Mouse (Mus musculus) forebrain, embryonic 15.5 days (tissue): ENCODE data around the gene Hsp90ab1. TPM values are rescaled to one million over a fixed set of nuclear protein-coding genes. Genes with fewer than 3 reads are reported as not detected.

Source experiments
- ATAC-seq: fragments of 200-750 bp; cut with Nextera tagmentation; replicated peaks from 2 replicates; pipeline ENCODE4 v1.8.0; 2017; ENCODE audit warnings: mild to moderate bottlenecking, moderate TSS enrichment, moderate library complexity
- H3K27ac ChIP-seq: fragments of 300-500 bp; sonication (generic); replicated peaks from 2 replicates; pipeline ENCODE4 v1.5.1; 2015; ENCODE audit warnings: mild to moderate bottlenecking, inconsistent platforms
- H3K27me3 ChIP-seq: fragments of 300-500 bp; sonication (generic); 2 replicates; pipeline ENCODE4 v1.6.1; 2015; ENCODE audit warnings: inconsistent platforms
- H3K36me3 ChIP-seq: fragments of 300-500 bp; sonication (generic); 2 replicates; pipeline ENCODE4 v1.6.1; 2015; ENCODE audit warnings: mild to moderate bottlenecking, inconsistent platforms
- H3K4me1 ChIP-seq: fragments of 300-500 bp; sonication (generic); 2 replicates; pipeline ENCODE4 v1.6.1; 2015; ENCODE audit warnings: inconsistent platforms
- H3K4me2 ChIP-seq: fragments of 300-500 bp; sonication (generic); replicated peaks from 2 replicates; pipeline ENCODE4 v1.6.1; 2015; ENCODE audit warnings: mild to moderate bottlenecking, inconsistent platforms
- H3K4me3 ChIP-seq: fragments of 300-500 bp; sonication (generic); 2 replicates; pipeline ENCODE4 v1.5.1; 2015; ENCODE audit warnings: mild to moderate bottlenecking, inconsistent platforms
- H3K9ac ChIP-seq: fragments of 300-500 bp; sonication (generic); replicated peaks from 2 replicates; pipeline ENCODE4 v1.6.1; 2015; ENCODE audit warnings: mild to moderate bottlenecking, inconsistent platforms
- H3K9me3 ChIP-seq: fragments of 300-500 bp; sonication (generic); 2 replicates; pipeline ENCODE4 v1.6.1; 2016; ENCODE audit warnings: inconsistent platforms
- WGBS: fragments of 180-500 bp; shearing (Covaris S2); methylation state at CpG from one replicate; pipeline ENCODE4 v1.1.7; 2015; ENCODE audit warnings: mixed read lengths; 5-methylcytosine and 5-hydroxymethylcytosine counted together
- polyA plus RNA-seq: library from polyadenylated mRNA; unstranded; fragments of >200 nt; fragmentation: Nextera tagmentation; extraction: Ambion mirVana; gene quantifications from 2 replicates; pipeline ENCODE4 v1.2.1, GENCODE M21; 2015

Gene Hsp90ab1
- polyA plus RNA-seq, 1 experiment from 2014 or later: 1,627 TPM

DNA sequence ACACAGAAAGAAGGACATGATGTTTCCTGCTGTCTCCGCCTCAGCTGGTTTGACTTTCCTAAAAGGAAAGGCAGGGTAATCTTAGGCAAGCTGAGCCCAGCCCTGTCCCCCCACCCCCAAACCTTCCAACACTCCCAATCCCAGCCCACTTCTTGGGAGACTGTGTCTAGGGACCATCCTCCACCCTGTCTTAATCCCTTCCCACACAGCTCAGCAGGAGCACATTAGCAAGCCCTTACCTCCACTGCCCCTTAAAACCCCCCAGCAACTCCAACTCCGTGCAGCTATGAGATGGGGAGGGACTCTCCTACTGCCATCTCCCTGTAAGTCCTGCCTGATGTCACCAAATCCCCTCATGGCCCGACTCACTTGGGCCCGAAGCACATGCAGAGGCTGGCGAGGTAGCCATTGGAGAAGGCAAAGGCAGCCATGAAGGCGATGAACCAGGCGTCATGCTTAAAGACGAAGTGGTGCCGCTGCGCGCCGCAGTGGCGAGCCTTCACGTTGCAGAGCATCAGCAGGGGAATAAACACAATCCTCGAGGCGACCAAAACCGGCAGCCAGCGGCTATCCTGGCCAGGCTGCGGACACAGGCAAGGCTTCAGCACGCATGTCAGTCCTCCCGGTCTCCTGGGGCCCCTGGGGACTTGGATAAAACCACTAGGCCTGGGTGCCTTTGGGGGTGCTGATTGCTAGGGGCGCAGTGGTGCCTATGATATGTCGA, 12.8 kb upstream of the Hsp90ab1 start:
- no peak for ATAC-seq

DNA sequence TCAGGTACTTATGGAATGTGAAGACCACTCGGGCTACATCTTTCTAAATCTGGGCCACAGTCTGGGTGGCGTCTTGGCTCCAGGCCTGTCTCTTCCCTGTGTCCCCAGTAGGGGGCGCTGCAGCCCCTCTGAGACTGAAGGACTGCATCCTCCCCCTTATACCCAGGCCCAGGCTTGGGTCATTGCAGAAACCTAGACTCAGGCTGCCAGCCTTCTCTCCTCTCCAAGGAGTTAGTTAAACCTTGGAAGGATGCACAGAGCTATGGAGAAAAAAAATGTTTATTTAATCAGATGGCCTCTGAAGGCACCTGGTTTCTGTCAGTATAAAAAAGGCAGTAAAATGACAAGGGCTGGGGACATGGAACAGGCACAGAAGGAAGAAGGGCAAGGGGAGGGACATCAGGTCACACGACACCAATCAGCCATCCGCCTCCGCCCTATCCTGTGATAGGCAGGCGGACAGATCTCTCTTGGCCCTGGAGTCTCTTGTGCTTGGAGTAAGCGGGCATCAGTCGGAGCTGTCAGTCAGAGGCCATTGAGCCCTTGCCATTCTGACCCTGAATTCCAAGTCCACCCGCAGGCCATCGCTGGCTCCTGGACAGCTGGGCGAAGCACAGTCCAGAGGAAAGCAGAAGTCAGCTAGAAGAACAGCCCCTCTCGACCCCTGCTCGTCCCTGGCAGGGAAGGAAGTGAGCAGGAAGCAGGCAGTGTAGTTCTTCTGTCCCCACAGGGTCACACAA, 12.0 kb upstream of the Hsp90ab1 start:
- Histone ChIP-seq H3K9ac (0 out of 2 replicates have a peak overlapping the region, but pooled peaks have one; percentile 0), H3K27me3 (no peaks in the 10 kb centered on the region), H3K36me3 (0 out of 2 replicates have a peak, but pooled peaks cover 10% of the 10 kb centered on the region), H3K4me3 (no peak overlapping the region), H3K27ac (peak overlapping the region; percentile 44; the same call in 1 of the 2 replicates), H3K9me3 (no peaks in the 10 kb centered on the region), H3K4me1 (peaks cover 12% of the 10 kb centered on the region), H3K4me2 (no peak overlapping the region)
- ATAC-seq: peak; percentile 40
- WGBS: 35% methylated on average over 14 of the region's 14 CpGs

More for the DNA sequence above, 12.8 kb upstream of the Hsp90ab1 start:
- Histone ChIP-seq H3K36me3 (0 out of 2 replicates have a peak, but pooled peaks cover 10% of the 10 kb centered on the region), H3K9me3 (no peaks in the 10 kb centered on the region), H3K4me1 (peaks cover 12% of the 10 kb centered on the region), H3K9ac (no peak overlapping the region), H3K27ac (no peak overlapping the region), H3K27me3 (no peaks in the 10 kb centered on the region), H3K4me3 (no peak overlapping the region), H3K4me2 (no peak overlapping the region)
- WGBS: 63% methylated on average over 23 of the region's 23 CpGs

DNA sequence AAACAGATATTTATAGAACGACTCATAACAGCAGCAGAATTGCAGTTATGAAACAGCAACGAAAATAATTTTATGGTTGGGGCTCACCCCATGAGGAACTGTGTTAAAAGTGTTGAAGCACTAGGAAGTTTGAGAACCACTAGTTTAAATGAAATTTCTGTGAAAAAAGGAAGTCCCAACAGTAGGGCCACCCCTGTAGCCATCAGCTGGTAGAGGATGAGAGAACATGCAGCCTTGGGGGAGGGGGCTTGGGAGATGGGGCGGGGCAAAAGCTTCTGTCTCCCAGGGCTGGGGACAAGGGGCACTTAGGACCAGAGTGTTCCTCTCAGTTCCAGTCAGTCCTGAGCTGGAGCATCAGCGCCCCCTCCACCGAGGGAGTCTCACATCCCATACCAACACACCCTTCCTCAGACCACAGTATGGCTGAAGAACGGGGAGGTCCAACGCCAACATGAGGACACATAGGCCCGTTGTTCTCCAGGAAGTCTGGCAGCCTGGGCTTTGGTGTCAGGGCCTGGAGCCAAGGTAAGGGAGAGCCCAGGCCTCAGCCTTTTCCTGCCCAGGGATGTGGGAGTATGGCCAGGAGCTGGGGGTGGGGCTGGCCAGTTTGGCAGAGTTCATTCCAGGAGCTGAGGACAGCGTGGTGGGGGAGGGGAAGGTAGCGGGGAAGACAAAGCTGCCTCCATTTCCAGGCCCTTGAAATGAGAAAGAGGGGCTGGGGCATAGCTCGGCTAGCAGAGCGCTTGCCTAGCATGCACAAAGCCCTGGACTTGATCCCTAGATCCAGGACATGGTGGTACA, 11.2 kb upstream of the Hsp90ab1 start:
- H3K4me2 ChIP-seq: no peak overlapping the region
- H3K4me3 ChIP-seq: no peak overlapping the region
- H3K4me1 ChIP-seq: peaks cover 12% of the 10 kb centered on the region
- peak overlapping the region; percentile 44; the same call in 1 of the 2 replicates for H3K27ac ChIP-seq
- peak; percentile 42 for ATAC-seq
- no peaks in the 10 kb centered on the region for H3K9me3 ChIP-seq
- 0 out of 2 replicates have a peak, but pooled peaks cover 10% of the 10 kb centered on the region for H3K36me3 ChIP-seq
- 29% methylated on average over 12 of the region's 12 CpGs for WGBS
- H3K9ac ChIP-seq: 0 out of 2 replicates have a peak overlapping the region, but pooled peaks have one; percentile 0
- no peaks in the 10 kb centered on the region for H3K27me3 ChIP-seq

DNA sequence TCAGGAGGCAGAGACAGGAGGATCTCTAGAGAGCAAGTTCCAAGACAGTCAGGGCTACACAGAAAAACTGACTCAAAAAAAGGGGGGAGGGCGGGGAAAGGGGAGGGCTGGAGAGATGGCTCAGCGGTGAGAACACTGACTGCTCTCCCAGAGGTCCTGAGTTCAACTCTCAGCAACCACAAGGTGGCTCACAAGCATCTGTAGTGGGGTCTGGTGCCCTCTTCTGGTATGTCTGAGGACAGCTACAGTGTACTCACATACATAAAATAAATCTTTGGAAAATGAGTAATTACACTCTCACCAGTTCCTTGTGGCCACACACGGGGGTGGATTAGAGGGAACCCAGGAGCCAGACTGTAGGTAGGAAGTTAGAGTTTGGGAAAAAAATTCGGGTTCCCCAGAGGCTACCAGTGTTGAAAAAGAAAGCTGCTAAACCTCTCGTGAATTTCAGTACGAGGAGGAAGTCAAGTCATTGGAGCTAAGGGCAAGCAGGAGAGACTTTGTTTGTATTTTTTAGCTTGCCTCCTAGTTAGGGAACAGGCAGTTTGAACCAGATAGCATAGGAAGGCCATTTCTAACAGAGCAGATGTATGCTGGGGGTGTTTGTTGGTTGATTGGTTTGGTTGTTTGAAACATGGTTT, 9.8 kb upstream of the Hsp90ab1 start:
- Histone ChIP-seq H3K4me1 (peaks cover 12% of the 10 kb centered on the region), H3K4me2 (no peak overlapping the region), H3K9ac (no peak overlapping the region), H3K27ac (no peak overlapping the region), H3K36me3 (0 out of 2 replicates have a peak, but pooled peaks cover 10% of the 10 kb centered on the region), H3K4me3 (no peak overlapping the region), H3K9me3 (no peaks in the 10 kb centered on the region), H3K27me3 (no peaks in the 10 kb centered on the region)
- WGBS: 77% methylated on average over 6 of the region's 6 CpGs
- ATAC-seq: no peak

DNA sequence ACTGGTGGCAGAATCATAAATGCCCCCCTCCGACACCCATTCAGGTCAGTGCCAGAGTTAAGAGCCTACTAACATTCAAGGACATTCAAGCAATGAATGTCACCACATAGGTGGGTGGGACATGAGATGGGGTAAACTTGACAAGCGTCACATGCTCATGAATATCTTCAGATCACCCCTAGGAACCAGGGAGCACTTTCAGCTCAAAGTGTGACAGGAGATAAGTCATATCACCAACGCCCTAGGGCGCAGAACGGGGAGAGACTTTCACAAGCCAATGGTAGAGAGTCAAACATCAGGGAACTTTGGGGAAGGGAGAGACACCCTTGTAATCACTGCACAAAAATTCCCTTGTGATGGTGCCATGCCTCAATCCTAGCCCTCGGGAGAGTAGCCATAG, 9.1 kb upstream of the Hsp90ab1 start:
- 98% methylated on average over 6 of the region's 6 CpGs for WGBS
- peaks cover 12% of the 10 kb centered on the region for H3K4me1 ChIP-seq
- no peaks in the 10 kb centered on the region for H3K9me3 ChIP-seq
- H3K36me3 ChIP-seq: 0 out of 2 replicates have a peak, but pooled peaks cover 10% of the 10 kb centered on the region
- no peak overlapping the region for H3K9ac ChIP-seq
- H3K27me3 ChIP-seq: no peaks in the 10 kb centered on the region
- no peak for ATAC-seq
- no peak overlapping the region for H3K4me3 ChIP-seq
- no peak overlapping the region for H3K27ac ChIP-seq
- H3K4me2 ChIP-seq: no peak overlapping the region

DNA sequence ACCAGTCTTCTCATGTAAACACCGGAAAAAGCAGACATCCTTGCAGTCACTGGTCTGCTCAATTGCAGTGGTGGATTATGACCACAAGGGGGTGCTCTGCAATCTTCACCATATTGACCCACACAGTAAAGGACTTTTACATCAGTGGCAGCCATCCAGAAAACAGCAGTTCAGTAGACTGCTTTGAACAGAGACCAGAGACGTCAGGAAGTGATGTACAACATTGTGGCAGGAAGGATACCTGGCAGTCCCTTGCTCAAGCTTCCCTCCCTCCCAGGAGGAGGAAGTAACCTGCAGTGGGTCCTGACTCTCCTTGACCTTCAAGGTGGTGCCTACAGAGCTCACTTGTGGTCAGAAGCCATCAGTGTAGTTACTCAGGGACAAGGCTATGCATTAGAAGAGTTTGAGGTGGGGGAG, 8.5 kb upstream of the Hsp90ab1 start:
- Histone ChIP-seq H3K4me2 (no peak overlapping the region), H3K4me1 (peaks cover 12% of the 10 kb centered on the region), H3K36me3 (0 out of 2 replicates have a peak, but pooled peaks cover 3% of the 10 kb centered on the region), H3K9me3 (no peaks in the 10 kb centered on the region), H3K9ac (no peak overlapping the region), H3K27me3 (no peaks in the 10 kb centered on the region), H3K4me3 (no peak overlapping the region), H3K27ac (no peak overlapping the region)
- 17% methylated on average over 2 of the region's 2 CpGs for WGBS
- ATAC-seq: no peak

DNA sequence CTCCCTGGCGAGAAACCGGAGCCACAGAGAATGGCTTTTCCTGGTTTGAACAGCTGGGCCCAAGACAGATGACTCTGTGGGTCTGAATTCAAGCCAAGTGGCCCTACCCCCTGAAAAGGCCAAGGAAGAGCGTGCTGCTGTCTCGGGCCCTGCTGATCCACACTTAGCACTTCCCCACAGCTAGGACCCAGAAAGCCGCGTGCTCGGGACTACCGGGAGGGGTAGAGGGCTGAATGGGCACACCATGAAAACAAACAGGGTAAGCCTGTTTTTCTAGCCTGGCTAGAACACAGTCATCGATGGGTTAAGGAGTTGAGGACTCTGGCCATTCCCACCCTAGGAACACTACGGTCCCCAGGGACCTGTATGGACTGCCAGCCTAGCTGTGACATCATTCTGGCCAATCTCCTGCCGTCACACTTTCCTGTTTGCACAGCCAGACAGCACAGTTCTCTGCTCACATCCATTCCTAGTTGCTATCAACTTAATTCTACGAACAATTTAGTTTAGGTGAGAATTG, 7.9 kb upstream of the Hsp90ab1 start:
- Histone ChIP-seq H3K27me3 (no peaks in the 10 kb centered on the region), H3K9ac (no peak overlapping the region), H3K27ac (no peak overlapping the region; the same call in 1 of the 2 replicates), H3K36me3 (no peaks in the 10 kb centered on the region), H3K9me3 (no peaks in the 10 kb centered on the region), H3K4me3 (no peak overlapping the region), H3K4me1 (peaks cover 12% of the 10 kb centered on the region), H3K4me2 (no peak overlapping the region)
- 0 out of 2 replicates have a peak, but pooled peaks have one; percentile 13 for ATAC-seq
- 51% methylated on average over 12 of the region's 12 CpGs for WGBS

DNA sequence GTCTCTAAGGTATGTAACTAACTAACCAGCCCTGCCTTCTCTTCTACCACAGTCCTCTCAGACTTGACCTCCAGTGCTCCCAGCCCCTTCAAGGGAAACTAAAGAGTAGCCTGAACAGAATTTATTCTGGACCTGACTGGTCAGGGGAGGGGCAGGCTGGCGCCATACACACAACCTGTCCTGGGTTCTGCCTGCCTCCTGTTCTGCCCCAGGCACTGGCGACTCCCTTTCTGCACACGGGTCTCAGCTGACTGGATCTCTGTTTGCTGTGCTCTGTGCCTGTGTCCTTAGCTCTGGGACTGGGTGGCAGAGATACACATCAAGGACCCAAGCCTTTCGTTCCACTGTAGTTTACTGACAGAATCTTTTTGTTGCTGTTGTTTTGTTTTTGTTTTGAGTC, 6.5 kb upstream of the Hsp90ab1 start:
- 89% methylated on average over 4 of the region's 4 CpGs for WGBS
- ATAC-seq: no peak

DNA sequence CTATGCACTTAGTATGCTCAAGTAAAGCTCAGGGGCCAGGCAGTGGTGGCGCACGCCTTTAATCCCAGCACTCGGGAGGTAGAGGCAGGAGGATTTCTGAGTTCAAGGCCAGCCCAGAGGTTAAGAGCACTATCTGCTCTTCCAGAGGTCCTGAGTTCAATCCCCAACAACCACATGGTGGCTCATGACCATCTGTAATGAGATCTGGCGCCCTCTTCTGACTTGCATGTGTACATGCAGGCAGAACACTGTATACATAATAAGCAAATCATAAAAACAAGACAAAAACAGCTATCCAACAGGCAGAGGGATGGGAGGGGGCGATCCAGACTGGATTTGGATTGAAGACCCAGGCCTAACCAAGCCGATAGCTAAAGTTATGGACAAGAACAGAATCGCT, 5.8 kb upstream of the Hsp90ab1 start:
- WGBS: 71% methylated on average over 7 of the region's 7 CpGs
- no peak for ATAC-seq

More for the DNA sequence above, 6.5 kb upstream of the Hsp90ab1 start:
- Histone ChIP-seq H3K4me2 (no peak overlapping the region), H3K9me3 (no peaks in the 10 kb centered on the region), H3K4me3 (no peak overlapping the region), H3K27ac (no peak overlapping the region), H3K36me3 (no peaks in the 10 kb centered on the region), H3K4me1 (peaks cover 11% of the 10 kb centered on the region), H3K9ac (no peak overlapping the region), H3K27me3 (no peaks in the 10 kb centered on the region)

DNA sequence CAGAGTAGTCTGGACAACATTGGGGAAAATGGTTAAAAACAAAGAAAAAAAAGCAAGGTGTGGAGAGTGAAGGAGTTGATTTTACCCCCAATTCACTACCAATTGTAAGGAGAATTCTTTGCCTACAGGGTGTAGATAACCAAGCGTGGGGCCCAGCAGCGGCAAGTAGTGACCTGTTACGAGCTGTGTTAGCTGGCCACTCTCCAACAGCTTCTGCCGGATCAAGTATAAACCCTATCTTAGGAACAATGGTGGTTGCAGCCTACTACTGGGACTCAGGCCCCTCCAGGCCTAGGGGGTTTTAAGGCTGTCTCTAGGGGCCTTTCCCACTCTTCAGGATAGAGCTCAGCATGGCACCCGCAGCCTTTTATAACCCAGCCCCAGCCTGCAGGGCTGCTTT, 5.2 kb upstream of the Hsp90ab1 start:
- ATAC-seq: no peak

More for the DNA sequence above, 5.8 kb upstream of the Hsp90ab1 start:
- H3K27me3 ChIP-seq: no peaks in the 10 kb centered on the region
- H3K9me3 ChIP-seq: no peaks in the 10 kb centered on the region
- H3K4me1 ChIP-seq: peaks cover 12% of the 10 kb centered on the region
- no peak overlapping the region for H3K27ac ChIP-seq
- no peaks in the 10 kb centered on the region for H3K36me3 ChIP-seq
- no peak overlapping the region for H3K4me3 ChIP-seq
- H3K9ac ChIP-seq: no peak overlapping the region
- H3K4me2 ChIP-seq: no peak overlapping the region

More for the DNA sequence above, 5.2 kb upstream of the Hsp90ab1 start:
- Histone ChIP-seq H3K9ac (no peak overlapping the region), H3K27ac (no peak overlapping the region), H3K9me3 (no peaks in the 10 kb centered on the region), H3K4me2 (no peak overlapping the region), H3K4me3 (no peak overlapping the region), H3K36me3 (no peaks in the 10 kb centered on the region), H3K27me3 (no peaks in the 10 kb centered on the region), H3K4me1 (peaks cover 12% of the 10 kb centered on the region)
- 63% methylated on average over 5 of the region's 5 CpGs for WGBS
